Mouse (Mus musculus): ENCODE measurements around the gene Cemip. TPM values are rescaled to one million over a fixed set of nuclear protein-coding genes. Genes with fewer than 3 reads are reported as not detected.

Cemip gene
- polyA plus RNA-seq, 1 experiment, result 7.0 TPM

GRCm38 (mm10) chr7:83911909-83912308 lies 174.4 kb downstream of the Cemip start:
- no peak for TF ChIP-seq POLR2A (IDR thresholded peaks at IDR 0.05; ENCODE audit: control insufficient read depth, low read depth, low read length)
- TF ChIP-seq CTCF (IDR thresholded peaks at IDR 0.05; ENCODE audit: control insufficient read depth, insufficient read depth, insufficient replicate concordance, low read depth, low read length), result no peak

GRCm38 (mm10) chr7:83904831-83905230 lies 181.5 kb downstream of the Cemip start:
- Histone ChIP-seq H3K27me3 (ENCODE audit: control insufficient read depth, insufficient read depth, low read length) (no peaks in the 10 kb centered on the region), H3K36me3 (ENCODE audit: control insufficient read depth, insufficient read depth, low read length) (no peaks in the 10 kb centered on the region), H3K4me3 (ENCODE audit: control insufficient read depth, low read depth, low read length) (no peak overlapping the region), H3K4me1 (ENCODE audit: control insufficient read depth, insufficient read depth, low read length) (no peaks in the 10 kb centered on the region), H3K27ac (ENCODE audit: control insufficient read depth, insufficient read depth, low read depth, low read length) (no peak overlapping the region)
- no peak for TF ChIP-seq POLR2A (IDR thresholded peaks at IDR 0.05; ENCODE audit: control insufficient read depth, low read depth, low read length)

More at GRCm38 (mm10) chr7:83911909-83912308, 174.4 kb downstream of the Cemip start:
- Histone ChIP-seq H3K27ac (ENCODE audit: control insufficient read depth, insufficient read depth, low read depth, low read length) (no peak overlapping the region), H3K27me3 (ENCODE audit: control insufficient read depth, insufficient read depth, low read length) (no peaks in the 10 kb centered on the region), H3K4me1 (ENCODE audit: control insufficient read depth, insufficient read depth, low read length) (no peaks in the 10 kb centered on the region), H3K4me3 (ENCODE audit: control insufficient read depth, low read depth, low read length) (no peak overlapping the region), H3K36me3 (ENCODE audit: control insufficient read depth, insufficient read depth, low read length) (no peaks in the 10 kb centered on the region)

- no peaks in the 10 kb centered on the region for H3K4me1 ChIP-seq (ENCODE audit: control insufficient read depth, insufficient read depth, low read length)
- no peak overlapping the region for H3K4me3 ChIP-seq (ENCODE audit: control insufficient read depth, low read depth, low read length)
- H3K27me3 ChIP-seq (ENCODE audit: control insufficient read depth, insufficient read depth, low read length), result no peaks in the 10 kb centered on the region
- no peak for TF ChIP-seq POLR2A (IDR thresholded peaks at IDR 0.05; ENCODE audit: control insufficient read depth, low read depth, low read length)
- TF ChIP-seq CTCF (IDR thresholded peaks at IDR 0.05; ENCODE audit: control insufficient read depth, insufficient read depth, insufficient replicate concordance, low read depth, low read length), result no peak
- peaks cover 2% of the 10 kb centered on the region for H3K36me3 ChIP-seq (ENCODE audit: control insufficient read depth, insufficient read depth, low read length)
- no peak overlapping the region for H3K27ac ChIP-seq (ENCODE audit: control insufficient read depth, insufficient read depth, low read depth, low read length)
These were observed 183.8 kb downstream of the Cemip start for GRCm38 (mm10) chr7:83902296-83903145.

- TF ChIP-seq POLR2A (IDR thresholded peaks at IDR 0.05; ENCODE audit: control insufficient read depth, low read depth, low read length), result no peak
- no peak for TF ChIP-seq CTCF (IDR thresholded peaks at IDR 0.05; ENCODE audit: control insufficient read depth, insufficient read depth, insufficient replicate concordance, low read depth, low read length)
- Histone ChIP-seq H3K4me1 (ENCODE audit: control insufficient read depth, insufficient read depth, low read length) (no peaks in the 10 kb centered on the region), H3K27me3 (ENCODE audit: control insufficient read depth, insufficient read depth, low read length) (no peaks in the 10 kb centered on the region), H3K36me3 (ENCODE audit: control insufficient read depth, insufficient read depth, low read length) (peaks cover 3% of the 10 kb centered on the region), H3K4me3 (ENCODE audit: control insufficient read depth, low read depth, low read length) (no peak overlapping the region), H3K27ac (ENCODE audit: control insufficient read depth, insufficient read depth, low read depth, low read length) (no peak overlapping the region)
These were observed 184.9 kb downstream of the Cemip start for GRCm38 (mm10) chr7:83901425-83901824.

GRCm38 (mm10) chr7:83900519-83900918 lies 185.8 kb downstream of the Cemip start:
- H3K36me3 ChIP-seq (ENCODE audit: control insufficient read depth, insufficient read depth, low read length), result peaks cover 3% of the 10 kb centered on the region
- H3K4me3 ChIP-seq (ENCODE audit: control insufficient read depth, low read depth, low read length), result no peak overlapping the region
- no peaks in the 10 kb centered on the region for H3K27me3 ChIP-seq (ENCODE audit: control insufficient read depth, insufficient read depth, low read length)
- no peaks in the 10 kb centered on the region for H3K4me1 ChIP-seq (ENCODE audit: control insufficient read depth, insufficient read depth, low read length)
- no peak for TF ChIP-seq CTCF (IDR thresholded peaks at IDR 0.05; ENCODE audit: control insufficient read depth, insufficient read depth, insufficient replicate concordance, low read depth, low read length)
- no peak for TF ChIP-seq POLR2A (IDR thresholded peaks at IDR 0.05; ENCODE audit: control insufficient read depth, low read depth, low read length)
- H3K27ac ChIP-seq (ENCODE audit: control insufficient read depth, insufficient read depth, low read depth, low read length), result no peak overlapping the region

- Histone ChIP-seq H3K4me1 (ENCODE audit: control insufficient read depth, insufficient read depth, low read length) (no peaks in the 10 kb centered on the region; the same call in none of the 2 replicates), H3K27ac (ENCODE audit: control insufficient read depth, insufficient read depth, low read depth, low read length) (no peak overlapping the region), H3K4me3 (ENCODE audit: control insufficient read depth, low read depth, low read length) (no peak overlapping the region), H3K36me3 (ENCODE audit: control insufficient read depth, insufficient read depth, low read length) (peaks cover 3% of the 10 kb centered on the region), H3K27me3 (ENCODE audit: control insufficient read depth, insufficient read depth, low read length) (no peaks in the 10 kb centered on the region)
- TF ChIP-seq POLR2A (IDR thresholded peaks at IDR 0.05; ENCODE audit: control insufficient read depth, low read depth, low read length) (no peak), CTCF (IDR thresholded peaks at IDR 0.05; ENCODE audit: control insufficient read depth, insufficient read depth, insufficient replicate concordance, low read depth, low read length) (no peak)
These were observed 188.0 kb downstream of the Cemip start for GRCm38 (mm10) chr7:83898267-83898666.

GRCm38 (mm10) chr7:83896077-83896740 lies 190.1 kb downstream of the Cemip start:
- TF ChIP-seq POLR2A (IDR thresholded peaks at IDR 0.05; ENCODE audit: control insufficient read depth, low read depth, low read length) (no peak), CTCF (IDR thresholded peaks at IDR 0.05; ENCODE audit: control insufficient read depth, insufficient read depth, insufficient replicate concordance, low read depth, low read length) (no peak)
- no peak overlapping the region for H3K4me3 ChIP-seq (ENCODE audit: control insufficient read depth, low read depth, low read length)
- H3K36me3 ChIP-seq (ENCODE audit: control insufficient read depth, insufficient read depth, low read length), result peaks cover 3% of the 10 kb centered on the region
- no peak overlapping the region for H3K27ac ChIP-seq (ENCODE audit: control insufficient read depth, insufficient read depth, low read depth, low read length)
- H3K27me3 ChIP-seq (ENCODE audit: control insufficient read depth, insufficient read depth, low read length), result no peaks in the 10 kb centered on the region
- no peaks in the 10 kb centered on the region; the same call in none of the 2 replicates for H3K4me1 ChIP-seq (ENCODE audit: control insufficient read depth, insufficient read depth, low read length)
